Mouse (Mus musculus) embryonic facial prominence, embryonic 11.5 days (tissue): Measurements from ENCODE around the gene Hexdc. TPM values are rescaled to one million over a fixed set of nuclear protein-coding genes. Genes with fewer than 3 reads are reported as not detected.
A peak's percentile ranks its signal among the peaks of the same experiment; 100 is the strongest.

Source experiments
- ATAC-seq: fragments of 200-750 bp; cut with Nextera tagmentation; replicated peaks from 2 replicates; pipeline ENCODE4 v1.8.0; 2017; ENCODE audit warnings: low read depth; ENCODE audit not compliant: insufficient number of reproducible peaks, low FRiP score, low TSS enrichment
- DNase-seq: peaks from one replicate; pipeline ENCODE4 v3.0.0-alpha.2; 2015; ENCODE audit warnings: low spot score
- H3K27ac ChIP-seq: fragments of 300-500 bp; sonication (generic); replicated peaks from 2 replicates; pipeline ENCODE4 v1.5.1; 2014; ENCODE audit warnings: mild to moderate bottlenecking, low read depth, low read length, control low read depth
- H3K27me3 ChIP-seq: fragments of 300-500 bp; sonication (generic); 2 replicates; pipeline ENCODE4 v1.6.1; 2014; ENCODE audit warnings: mild to moderate bottlenecking, low read length, moderate library complexity, mixed read lengths; ENCODE audit not compliant: control insufficient read depth, insufficient read depth
- H3K36me3 ChIP-seq: fragments of 300-500 bp; sonication (generic); replicated peaks from 2 replicates; pipeline ENCODE4 v1.6.1; 2014; ENCODE audit warnings: low read depth, mild to moderate bottlenecking, low read length, moderate library complexity, mixed read lengths; ENCODE audit not compliant: control insufficient read depth, insufficient read depth
- H3K4me1 ChIP-seq: fragments of 300-500 bp; sonication (generic); 2 replicates; pipeline ENCODE4 v1.6.1; 2014; ENCODE audit warnings: low read length, mixed read lengths; ENCODE audit not compliant: control insufficient read depth, insufficient read depth
- H3K4me2 ChIP-seq: fragments of 300-500 bp; sonication (generic); 2 replicates; pipeline ENCODE4 v1.6.1; 2014; ENCODE audit warnings: low read depth, mild to moderate bottlenecking, control low read depth, low read length, moderate library complexity
- H3K4me3 ChIP-seq: fragments of 300-500 bp; sonication (generic); 2 replicates; pipeline ENCODE4 v1.5.1; 2014; ENCODE audit warnings: low read depth, low read length, control low read depth
- H3K9ac ChIP-seq: fragments of 300-500 bp; sonication (generic); replicated peaks from 2 replicates; pipeline ENCODE4 v1.6.1; 2014; ENCODE audit warnings: mild to moderate bottlenecking, control low read depth, low read length
- H3K9me3 ChIP-seq: fragments of 300-500 bp; sonication (generic); replicated peaks from 2 replicates; pipeline ENCODE4 v1.6.1; 2016; ENCODE audit warnings: mild to moderate bottlenecking, low read length, inconsistent platforms, mixed read lengths; ENCODE audit not compliant: control insufficient read depth
- WGBS: fragments of 180-500 bp; shearing (Covaris S2); extraction: QIAGEN DNeasy Blood & Tissue Kit; methylation state at CpG from one replicate; pipeline ENCODE4 v1.1.7; 2014; 5-methylcytosine and 5-hydroxymethylcytosine counted together
- polyA plus RNA-seq: library from polyadenylated mRNA; unstranded; fragments of >200 nt; fragmentation: Nextera tagmentation; extraction: Ambion mirVana; gene quantifications from 2 replicates; pipeline ENCODE4 v1.2.1, GENCODE M21; 2014

Hexdc gene
- polyA plus RNA-seq, 1 experiment from 2014 or later: 5.4 TPM

DNA sequence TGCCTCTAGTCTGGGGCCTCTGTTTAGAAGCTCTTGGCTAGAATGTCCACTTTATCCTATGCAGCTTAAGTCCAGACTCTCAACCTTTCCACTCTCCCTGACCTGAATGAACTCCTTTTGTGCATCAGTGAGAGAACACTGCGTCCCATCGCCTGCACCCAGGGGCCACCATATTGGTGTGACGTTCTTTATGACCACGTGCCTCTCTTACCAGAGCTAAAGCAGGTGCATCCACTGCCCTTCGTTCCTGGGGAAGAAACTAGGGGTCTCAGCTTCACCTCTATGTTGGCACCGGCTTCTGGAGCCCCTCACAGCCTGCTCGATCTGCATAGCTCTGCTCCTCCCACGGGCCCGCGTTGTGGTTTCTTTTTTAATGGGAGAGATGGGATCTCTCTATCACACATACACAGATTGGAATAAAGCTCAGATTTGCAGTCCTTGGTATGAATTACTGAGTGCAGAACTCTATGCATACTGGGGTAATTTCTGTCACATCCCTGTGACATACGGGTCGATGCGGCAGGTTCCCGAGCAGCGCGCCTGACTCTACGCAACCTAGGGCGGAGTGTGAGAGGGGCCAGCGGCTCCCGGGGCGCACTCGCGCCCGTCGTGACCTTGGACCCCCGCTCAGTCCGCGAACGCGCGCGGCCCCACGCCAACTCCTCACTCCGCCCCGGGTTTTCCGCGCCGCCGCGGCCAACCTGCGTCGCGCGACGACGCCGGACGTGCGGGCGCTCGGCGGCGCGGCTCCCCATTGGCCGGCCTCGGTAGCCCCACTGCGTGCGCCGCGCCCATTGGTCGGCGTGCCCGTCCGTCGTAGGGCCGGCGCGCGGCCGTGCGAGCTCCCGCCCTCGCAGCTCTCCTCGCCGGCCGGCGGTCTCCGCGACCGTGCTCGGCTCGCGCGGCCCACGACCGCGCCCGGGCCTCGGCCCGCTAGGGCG is 55.2 kb downstream of the Hexdc start, which contains the start of gene Foxk2:
Gene Foxk2, plus strand, starts transcription at position 831 of the 941 bp plus-strand sequence.
- Histone ChIP-seq H3K27me3 (no peaks in the 10 kb centered on the region), H3K9me3 (no peaks in the 10 kb centered on the region), H3K9ac (peak within 1 kb of the TSS; percentile 96), H3K27ac (peak within 1 kb of the TSS; percentile 52), H3K4me3 (peak within 1 kb of the TSS; percentile 99), H3K4me1 (no peaks in the 10 kb centered on the region), H3K36me3 (no peaks in the 10 kb centered on the region; the same call in 1 of the 2 replicates), H3K4me2 (peak within 1 kb of the TSS; percentile 90)
- under 1% methylated on average over 56 of the region's 91 CpGs for WGBS
- ATAC-seq: peak; percentile 92
- DNase-seq: peak; percentile 96

DNA sequence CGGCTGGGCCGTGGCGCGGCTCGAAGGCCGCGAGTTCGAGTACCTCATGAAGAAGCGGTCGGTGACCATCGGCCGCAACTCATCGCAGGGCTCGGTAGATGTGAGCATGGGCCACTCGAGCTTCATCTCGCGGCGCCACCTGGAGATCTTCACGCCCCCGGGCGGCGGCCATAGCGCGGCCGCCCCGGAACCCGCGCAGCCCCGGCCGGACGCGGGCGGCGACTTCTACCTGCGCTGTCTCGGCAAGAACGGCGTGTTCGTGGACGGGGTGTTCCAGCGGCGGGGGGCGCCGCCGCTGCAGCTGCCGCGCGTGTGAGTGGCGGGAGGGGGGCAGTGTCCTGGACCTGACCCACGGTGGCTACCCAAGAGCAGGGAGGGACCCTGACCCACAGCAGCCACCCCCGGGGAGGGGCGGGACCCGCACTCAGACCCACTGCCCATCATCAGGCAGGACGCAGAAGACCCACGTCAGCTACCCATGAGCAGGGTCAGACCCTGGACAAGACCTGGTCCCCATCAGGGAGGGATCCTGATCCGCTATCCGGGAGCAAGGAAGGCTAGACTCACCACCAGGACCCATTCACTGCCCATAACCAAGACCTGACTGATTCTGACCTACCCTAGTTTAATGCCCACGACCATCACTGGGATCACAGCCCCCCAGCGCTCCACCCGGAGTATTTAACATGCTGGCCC is 56.1 kb downstream of the Hexdc start:
- Histone ChIP-seq H3K36me3 (no peaks in the 10 kb centered on the region; the same call in 1 of the 2 replicates), H3K27me3 (no peaks in the 10 kb centered on the region), H3K4me3 (peak overlapping the region; percentile 99), H3K4me2 (peak overlapping the region; percentile 90), H3K9ac (peak overlapping the region; percentile 96), H3K27ac (peak overlapping the region; percentile 3; the same call in 1 of the 2 replicates), H3K4me1 (no peaks in the 10 kb centered on the region), H3K9me3 (no peaks in the 10 kb centered on the region)
- WGBS: 2% methylated on average over 50 of the region's 60 CpGs
- DNase-seq (peak; percentile 37), ATAC-seq (0 out of 2 replicates have a peak, but pooled peaks have one; percentile 2)

DNA sequence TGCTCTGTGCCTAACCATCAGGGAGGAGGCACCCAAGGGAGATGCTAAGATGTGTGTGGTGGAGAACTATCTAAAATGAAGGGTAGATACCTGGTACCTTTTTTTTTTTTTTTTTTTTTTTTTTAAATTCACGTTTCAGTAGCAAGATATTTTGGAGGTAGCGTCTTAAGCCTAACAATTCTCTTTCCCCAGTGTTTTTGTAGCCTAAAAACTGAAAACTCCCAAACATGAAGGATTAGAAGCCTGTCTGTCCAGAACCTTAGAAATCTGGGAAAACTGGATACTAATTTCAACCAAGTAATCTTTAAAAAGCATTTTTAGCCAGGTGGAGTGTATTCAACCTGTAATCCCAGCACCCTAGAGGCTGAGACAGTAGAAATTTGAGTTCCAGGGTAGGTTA is 56.8 kb downstream of the Hexdc start:
- Histone ChIP-seq H3K4me2 (peak overlapping the region; percentile 90), H3K4me1 (no peaks in the 10 kb centered on the region), H3K4me3 (peak overlapping the region; percentile 99), H3K27me3 (no peaks in the 10 kb centered on the region), H3K27ac (no peak overlapping the region), H3K9ac (peak overlapping the region; percentile 96), H3K9me3 (no peaks in the 10 kb centered on the region), H3K36me3 (no peaks in the 10 kb centered on the region; the same call in 1 of the 2 replicates)
- WGBS: 46% methylated on average over 2 of the region's 2 CpGs
- DNase-seq (no peak), ATAC-seq (no peak)

Other genes starting within 250 kb of the Hexdc start
- 60.3 and 66.1 TPM in 2 replicates for gene Csnk1d, start 213.1 kb upstream of the Hexdc start, polyA plus RNA-seq
- gene Cd7, start 165.0 kb upstream of the Hexdc start, polyA plus RNA-seq: not detected in 2 replicates
- gene Sectm1b, start 140.9 kb upstream of the Hexdc start, polyA plus RNA-seq: not detected in 2 replicates
- not detected in 2 replicates for gene Sectm1a, start 123.2 kb upstream of the Hexdc start, polyA plus RNA-seq
- gene Tex19.2, start 85.8 kb upstream of the Hexdc start, polyA plus RNA-seq: not detected in 2 replicates
- 0.24 TPM in 1 of 2 replicates, not detected in the other for gene Tex19.1, start 58.3 kb upstream of the Hexdc start, polyA plus RNA-seq
- gene Uts2r, start 44.2 kb upstream of the Hexdc start, polyA plus RNA-seq: 0.17 TPM in 1 of 2 replicates, not detected in the other
- gene Ogfod3, start 278 bp downstream of the Hexdc start, polyA plus RNA-seq: 16.0 and 19.0 TPM in 2 replicates
- 30.2 and 38.1 TPM in 2 replicates for gene Cybc1, start 24.9 kb downstream of the Hexdc start, polyA plus RNA-seq
- gene Narf, start 32.8 kb downstream of the Hexdc start, polyA plus RNA-seq: 62.2 and 66.4 TPM in 2 replicates
- 13.4 and 18.1 TPM in 2 replicates for gene Foxk2, start 55.6 kb downstream of the Hexdc start, polyA plus RNA-seq
- gene Wdr45b, start 150.0 kb downstream of the Hexdc start, polyA plus RNA-seq: 117 and 119 TPM in 2 replicates
- 3.6 and 4.9 TPM in 2 replicates for gene Rab40b, start 183.8 kb downstream of the Hexdc start, polyA plus RNA-seq
- 8.4 and 8.7 TPM in 2 replicates for gene Fn3krp, start 217.0 kb downstream of the Hexdc start, polyA plus RNA-seq
- 0.33 and 0.70 TPM in 2 replicates for gene Fn3k, start 230.5 kb downstream of the Hexdc start, polyA plus RNA-seq
- 31.1 and 36.6 TPM in 2 replicates for gene Tbcd, start 247.5 kb downstream of the Hexdc start, polyA plus RNA-seq